Mouse (Mus musculus): ENCODE results near the gene Clec2l.

Clec2l gene

DNA sequence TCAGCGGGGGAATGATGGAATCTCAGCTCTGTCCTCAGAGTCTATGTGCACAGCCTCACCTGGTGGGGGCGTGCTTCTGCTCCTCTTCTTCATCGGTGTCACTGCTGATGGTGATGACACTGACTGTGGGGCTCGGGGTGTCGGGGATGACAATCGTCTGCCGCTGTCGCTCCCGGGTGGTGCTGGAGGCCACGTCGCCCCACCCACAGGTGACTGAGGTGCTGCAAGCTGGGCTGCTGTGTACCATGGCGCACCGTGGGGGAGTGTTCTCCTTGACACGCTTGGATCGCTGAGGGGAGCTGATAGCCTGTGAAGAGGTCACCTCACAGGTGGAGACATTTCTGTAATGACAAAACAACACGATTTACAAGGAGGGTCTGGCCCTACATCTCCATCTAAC is 53.0 kb downstream of the Clec2l start:
- no peak for DNase-seq (ENCODE audit: low read depth in 1 of 2, low spot score in 2 of 2)

DNA sequence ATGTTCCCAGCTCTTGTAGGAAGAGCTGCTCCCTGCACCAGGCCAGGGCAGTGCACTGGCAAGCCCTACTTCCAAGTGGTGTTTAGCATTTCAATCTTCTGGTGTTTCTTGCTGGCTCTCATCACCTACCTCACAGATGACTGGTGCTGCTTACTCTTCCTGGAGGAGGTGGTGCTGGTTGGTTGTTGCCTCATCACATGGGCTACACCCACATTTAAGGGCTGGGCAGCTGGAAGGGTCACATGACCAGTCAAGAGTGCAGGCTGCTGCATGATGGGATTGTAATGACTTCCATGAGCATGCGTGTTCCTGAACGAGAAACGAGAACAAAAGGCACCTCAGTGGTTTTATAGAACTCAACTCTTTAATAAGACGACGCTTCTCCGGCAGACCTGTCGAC is 55.8 kb downstream of the Clec2l start:
- DNase-seq (ENCODE audit: low read depth in 1 of 2, low spot score in 2 of 2): no peak

DNA sequence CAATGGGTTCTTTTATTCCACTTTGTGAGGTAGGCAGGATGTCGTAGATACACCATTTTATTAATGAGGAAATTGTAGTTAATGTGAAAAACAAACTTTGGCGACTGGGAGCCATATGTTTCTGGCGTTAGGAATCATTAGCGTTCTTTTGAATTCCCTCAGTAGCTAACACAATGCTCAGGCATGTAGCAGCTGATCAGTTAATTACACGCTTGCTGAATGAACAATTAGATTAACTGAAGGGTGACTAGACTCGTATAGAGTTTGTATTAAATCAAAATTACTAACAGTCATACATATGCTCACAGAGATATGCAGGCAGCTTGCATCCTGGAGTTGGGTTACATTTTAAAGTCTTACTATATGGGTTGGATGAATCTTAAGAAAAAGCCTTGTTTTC is 56.4 kb downstream of the Clec2l start:
- no peak for DNase-seq (ENCODE audit: low read depth in 1 of 2, low spot score in 2 of 2)

DNA sequence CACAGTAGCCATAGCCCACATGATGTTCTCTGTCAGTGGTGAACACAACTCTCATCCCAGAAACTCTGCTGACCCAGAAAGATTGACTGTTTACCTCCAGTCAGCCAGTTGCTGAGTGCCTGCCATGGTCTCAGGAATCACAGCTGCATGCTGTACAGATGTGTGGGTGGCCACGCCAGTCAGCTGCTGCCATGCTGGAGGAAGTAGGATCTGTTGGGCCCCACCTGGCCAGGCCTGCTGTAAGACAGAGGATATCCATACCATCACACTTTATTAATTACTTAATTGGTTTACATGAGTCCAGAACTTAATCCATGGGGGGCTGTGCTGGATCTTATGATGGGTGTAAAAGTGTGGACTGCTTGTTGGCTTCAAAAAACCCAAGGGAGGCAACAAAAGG is 58.5 kb downstream of the Clec2l start:
- no peak for DNase-seq (ENCODE audit: low read depth in 1 of 2, low spot score in 2 of 2)

DNA sequence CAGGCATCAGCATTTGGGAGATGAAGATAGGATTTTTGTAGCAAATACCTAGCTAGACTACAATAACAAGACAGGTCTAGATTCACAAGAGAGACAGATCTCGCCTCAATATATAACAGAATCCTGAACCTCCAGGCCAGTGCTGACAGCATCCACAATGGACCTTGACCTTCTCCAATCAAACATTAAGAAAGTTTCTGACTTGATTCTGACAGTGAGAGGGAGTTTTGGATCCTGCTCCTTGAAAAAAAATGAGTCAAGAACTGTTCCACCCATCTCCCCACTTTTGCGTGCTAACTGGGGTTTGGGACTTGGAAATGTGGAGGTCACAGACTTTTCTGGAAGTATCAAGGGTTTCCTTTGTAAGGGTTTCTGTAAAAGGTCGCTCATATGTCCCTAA is 62.6 kb downstream of the Clec2l start:
- DNase-seq (ENCODE audit: low read depth in 1 of 2, low spot score in 2 of 2): no peak

Measured in monocyte, adult 2 months (primary cell).